Mouse (Mus musculus) kidney, adult 11 months (tissue): ENCODE data around the gene Adipor2.

Experiments
- DNase-seq: peaks from one replicate; pipeline ENCODE4 v3.0.0; 2022

Adipor2 gene

GRCm38 (mm10) chr6:119338121-119338912 is 79.2 kb downstream of the Adipor2 start:
- no peak for DNase-seq

GRCm38 (mm10) chr6:119337287-119337686 is 80.2 kb downstream of the Adipor2 start:
- no peak for DNase-seq

- no peak for DNase-seq
Observed at GRCm38 (mm10) chr6:119336124-119336523, 81.4 kb downstream of the Adipor2 start.

GRCm38 (mm10) chr6:119333831-119334230 is 83.7 kb downstream of the Adipor2 start:
- DNase-seq = no peak

- peak; percentile 64 for DNase-seq
Observed at GRCm38 (mm10) chr6:119333202-119333601, 84.3 kb downstream of the Adipor2 start.

GRCm38 (mm10) chr6:119332111-119332510 is 85.4 kb downstream of the Adipor2 start:
- DNase-seq = peak; percentile 33

GRCm38 (mm10) chr6:119330506-119330905 is 87.0 kb downstream of the Adipor2 start, which contains the start of gene Lrtm2:
TSS of gene Lrtm2 (minus strand) at chr6:119330766.
- DNase-seq = no peak

GRCm38 (mm10) chr6:119329936-119330335 is 87.6 kb downstream of the Adipor2 start:
- no peak for DNase-seq

- peak; percentile 92 for DNase-seq
Observed at GRCm38 (mm10) chr6:119329215-119329714, 88.2 kb downstream of the Adipor2 start.

GRCm38 (mm10) chr6:119328521-119329115 is 88.9 kb downstream of the Adipor2 start:
- DNase-seq = no peak

- DNase-seq = no peak
Observed at GRCm38 (mm10) chr6:119326541-119326940, 91.0 kb downstream of the Adipor2 start.

GRCm38 (mm10) chr6:119325978-119326377 is 91.5 kb downstream of the Adipor2 start:
- DNase-seq = no peak

- DNase-seq = no peak
Observed at GRCm38 (mm10) chr6:119324776-119325175, 92.7 kb downstream of the Adipor2 start.

- no peak for DNase-seq
Observed at GRCm38 (mm10) chr6:119321752-119322151, 95.8 kb downstream of the Adipor2 start.

- DNase-seq = no peak
Observed at GRCm38 (mm10) chr6:119320481-119320880, 97.0 kb downstream of the Adipor2 start.

GRCm38 (mm10) chr6:119319358-119319757 is 98.1 kb downstream of the Adipor2 start:
- no peak for DNase-seq

GRCm38 (mm10) chr6:119318732-119319131 is 98.8 kb downstream of the Adipor2 start:
- no peak for DNase-seq

GRCm38 (mm10) chr6:119314751-119315476 is 102.6 kb downstream of the Adipor2 start:
- no peak for DNase-seq

- peak; percentile 63 for DNase-seq
Observed at GRCm38 (mm10) chr6:119313588-119314375, 103.7 kb downstream of the Adipor2 start.

- no peak for DNase-seq
Observed at GRCm38 (mm10) chr6:119313096-119313495, 104.4 kb downstream of the Adipor2 start.

- no peak for DNase-seq
Observed at GRCm38 (mm10) chr6:119312381-119312780, 105.1 kb downstream of the Adipor2 start.

- DNase-seq = no peak
Observed at GRCm38 (mm10) chr6:119310176-119310575, 107.3 kb downstream of the Adipor2 start.
